Mouse (Mus musculus) heart, adult 2 months (tissue): ENCODE results near the gene Hes5.

ENCODE experiments used
- CTCF ChIP-seq: fragments of 200-600 bp; IDR thresholded peaks from 2 replicates; pipeline ENCODE4 v1.8.1; 2022; ENCODE audit warnings: antibody characterized with exemption, mild to moderate bottlenecking, moderate library complexity
- EP300 ChIP-seq: fragments of 200-500 bp; IDR thresholded peaks from 2 replicates; pipeline ENCODE4 v1.6.1; 2011; ENCODE audit warnings: low read depth, low read length, control low read depth; ENCODE audit not compliant: insufficient read depth
- POLR2A ChIP-seq: fragments of 200-500 bp; IDR thresholded peaks from 2 replicates; pipeline ENCODE4 v1.6.1; 2011; ENCODE audit warnings: mild to moderate bottlenecking, low read depth, low read length, control low read depth; ENCODE audit not compliant: insufficient read depth

- TF ChIP-seq POLR2A (no peak), CTCF (no peak), EP300 (no peak)
These were observed 46.5 kb upstream of the Hes5 start for GRCm38 (mm10) chr4:154914252-154914651.
